Mouse (Mus musculus) liver, embryonic 14.5 days (tissue): ENCODE data around the gene Brd3.

Experiments used
- CTCF ChIP-seq: IDR thresholded peaks from 2 replicates; pipeline ENCODE4 v1.5.1; 2016; ENCODE audit warnings: antibody characterized with exemption, low read depth, control low read depth
- EP300 ChIP-seq: IDR thresholded peaks from 2 replicates; pipeline ENCODE4 v1.6.1; 2016; ENCODE audit warnings: antibody characterized with exemption, low read depth

DNA sequence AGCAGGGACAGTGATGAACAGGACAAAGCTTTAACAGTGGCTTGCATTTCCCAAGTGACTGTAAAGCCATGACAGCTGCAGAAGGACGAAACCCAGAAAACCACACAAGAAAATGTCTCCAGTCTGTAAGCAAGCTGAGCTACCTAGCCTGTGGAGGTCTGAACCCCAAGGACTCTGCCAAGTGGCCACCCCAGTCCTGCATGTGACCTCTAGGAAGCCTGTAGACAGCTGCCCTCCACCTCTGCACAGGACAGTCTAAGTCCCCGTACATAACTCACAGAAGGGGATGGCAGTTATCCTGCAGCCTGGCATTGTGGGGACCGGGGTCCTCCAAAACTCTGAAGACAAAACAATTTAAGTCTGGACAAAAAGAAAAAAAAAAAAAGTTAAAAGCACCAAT, 61.6 kb downstream of the Brd3 start:
- no peak for TF ChIP-seq CTCF
- TF ChIP-seq EP300 = no peak
